Mouse (Mus musculus): ENCODE results near the gene Ssb. TPM values are rescaled to one million over a fixed set of nuclear protein-coding genes. Genes with fewer than 3 reads are reported as not detected.
"Not testable (repeated sequence)": the region's sequence is repeated elsewhere in the genome, so short reads cannot be mapped to it uniquely, and the experiment has no call there.

Ssb gene
- total and polyA plus RNA-seq, 2 experiments from 2014 or later: 51.3 to 285 TPM

- Histone ChIP-seq H3K36me3 (ENCODE audit: insufficient read depth, low read length) (no peaks in the 10 kb centered on the region), H3K4me2 (ENCODE audit: low read depth, low read length, poor library complexity, severe bottlenecking) (no peak overlapping the region), H3K27me3 (ENCODE audit: insufficient read depth, low read length) (no peaks in the 10 kb centered on the region), H3K9me3 (ENCODE audit: low read length) (no peaks in the 10 kb centered on the region), H3K4me1 (ENCODE audit: insufficient read depth, low read length) (no peaks in the 10 kb centered on the region), H3K27ac (ENCODE audit: low read depth, low read length) (no peak overlapping the region), H3K9ac (replicated peaks; ENCODE audit: low read length, poor library complexity, severe bottlenecking) (no peak overlapping the region), H3K4me3 (ENCODE audit: low read depth, low read length) (no peak overlapping the region)
- no peak for DNase-seq (ENCODE audit: low spot score)
- ATAC-seq (ENCODE audit: low FRiP score): no peak
- TF ChIP-seq CTCF (IDR thresholded peaks at IDR 0.05): no peak
- 95% methylated on average over 3 of the region's 3 CpGs for WGBS
Measured at GRCm38 (mm10) chr2:69903541-69903940, 42.2 kb downstream of the Ssb start.

- 86% methylated on average over 4 of the region's 4 CpGs for WGBS
- H3K9me3 ChIP-seq (ENCODE audit: low read length); ATAC-seq (ENCODE audit: low FRiP score); H3K9ac ChIP-seq (replicated peaks; ENCODE audit: low read length, poor library complexity, severe bottlenecking); H3K27me3 ChIP-seq (ENCODE audit: insufficient read depth, low read length); H3K4me3 ChIP-seq (ENCODE audit: low read depth, low read length); H3K27ac ChIP-seq (ENCODE audit: low read depth, low read length); H3K4me1 ChIP-seq (ENCODE audit: insufficient read depth, low read length); H3K36me3 ChIP-seq (ENCODE audit: insufficient read depth, low read length); H3K4me2 ChIP-seq (ENCODE audit: low read depth, low read length, poor library complexity, severe bottlenecking); DNase-seq (ENCODE audit: low spot score): not testable (repeated sequence)
Measured at GRCm38 (mm10) chr2:69907394-69907793, 46.0 kb downstream of the Ssb start.

- Histone ChIP-seq H3K36me3 (ENCODE audit: insufficient read depth, low read length) (peaks cover 7% of the 10 kb centered on the region; the same call in 1 of the 2 replicates), H3K9ac (replicated peaks; ENCODE audit: low read length, poor library complexity, severe bottlenecking) (no peak overlapping the region), H3K4me1 (ENCODE audit: insufficient read depth, low read length) (no peaks in the 10 kb centered on the region), H3K4me2 (ENCODE audit: low read depth, low read length, poor library complexity, severe bottlenecking) (no peak overlapping the region), H3K4me3 (ENCODE audit: low read depth, low read length) (no peak overlapping the region), H3K27me3 (ENCODE audit: insufficient read depth, low read length) (no peaks in the 10 kb centered on the region), H3K27ac (ENCODE audit: low read depth, low read length) (no peak overlapping the region), H3K9me3 (ENCODE audit: low read length) (no peaks in the 10 kb centered on the region)
- DNase-seq (ENCODE audit: low spot score) (no peak), ATAC-seq (ENCODE audit: low FRiP score) (no peak)
- 59% methylated on average over 2 of the region's 2 CpGs for WGBS
- TF ChIP-seq CTCF (IDR thresholded peaks at IDR 0.05): no peak
Measured at GRCm38 (mm10) chr2:69912801-69913200, 51.4 kb downstream of the Ssb start.

GRCm38 (mm10) chr2:69917301-69917700, 55.9 kb downstream of the Ssb start:
- no peak for TF ChIP-seq CTCF (IDR thresholded peaks at IDR 0.05)
- H3K4me1 ChIP-seq (ENCODE audit: insufficient read depth, low read length): no peaks in the 10 kb centered on the region
- no peaks in the 10 kb centered on the region for H3K9me3 ChIP-seq (ENCODE audit: low read length)
- WGBS: 87% methylated on average over 3 of the region's 3 CpGs
- no peak overlapping the region for H3K4me2 ChIP-seq (ENCODE audit: low read depth, low read length, poor library complexity, severe bottlenecking)
- no peaks in the 10 kb centered on the region for H3K27me3 ChIP-seq (ENCODE audit: insufficient read depth, low read length)
- ATAC-seq (ENCODE audit: low FRiP score) (no peak), DNase-seq (ENCODE audit: low spot score) (no peak)
- peaks cover 7% of the 10 kb centered on the region; the same call in 1 of the 2 replicates for H3K36me3 ChIP-seq (ENCODE audit: insufficient read depth, low read length)
- H3K27ac ChIP-seq (ENCODE audit: low read depth, low read length): no peak overlapping the region
- H3K4me3 ChIP-seq (ENCODE audit: low read depth, low read length): no peak overlapping the region
- no peak overlapping the region for H3K9ac ChIP-seq (replicated peaks; ENCODE audit: low read length, poor library complexity, severe bottlenecking)

Other genes starting within 250 kb of the Ssb start
- 17.2 and 25.3 TPM in 2 replicates for gene Bbs5, start 214.4 kb upstream of the Ssb start, total RNA-seq (2014; rRNA removed)
- gene Bbs5, start 214.4 kb upstream of the Ssb start, polyA plus RNA-seq (2015; fragmentation: Nextera tagmentation; extraction: Ambion mirVana): 27.3 and 28.4 TPM in 2 replicates
- not detected in 2 replicates for gene Klhl41, start 191.4 kb upstream of the Ssb start, total RNA-seq (2014; rRNA removed)
- 0.11 TPM in 1 of 2 replicates, not detected in the other for gene Klhl41, start 191.4 kb upstream of the Ssb start, polyA plus RNA-seq (2015; fragmentation: Nextera tagmentation; extraction: Ambion mirVana)
- 22.6 and 25.0 TPM in 2 replicates for gene Fastkd1, start 148.0 kb upstream of the Ssb start, total RNA-seq (2014; rRNA removed)
- gene Fastkd1, start 148.0 kb upstream of the Ssb start, polyA plus RNA-seq (2015; fragmentation: Nextera tagmentation; extraction: Ambion mirVana): 12.6 and 13.8 TPM in 2 replicates
- gene Ppig, start 139.0 kb upstream of the Ssb start, total RNA-seq (2014; rRNA removed): 13.6 and 20.7 TPM in 2 replicates
- 119 and 140 TPM in 2 replicates for gene Ppig, start 139.0 kb upstream of the Ssb start, polyA plus RNA-seq (2015; fragmentation: Nextera tagmentation; extraction: Ambion mirVana)
- gene Ccdc173, start 72.0 kb upstream of the Ssb start, total RNA-seq (2014; rRNA removed): 0.99 and 1.1 TPM in 2 replicates
- 1.4 and 2.0 TPM in 2 replicates for gene Ccdc173, start 72.0 kb upstream of the Ssb start, polyA plus RNA-seq (2015; fragmentation: Nextera tagmentation; extraction: Ambion mirVana)
- gene Phospho2, start 71.9 kb upstream of the Ssb start, total RNA-seq (2014; rRNA removed): 29.7 and 31.8 TPM in 2 replicates
- 31.6 and 33.4 TPM in 2 replicates for gene Phospho2, start 71.9 kb upstream of the Ssb start, polyA plus RNA-seq (2015; fragmentation: Nextera tagmentation; extraction: Ambion mirVana)
- 147 and 164 TPM in 2 replicates for gene Klhl23, start 39.6 kb upstream of the Ssb start, total RNA-seq (2014; rRNA removed)
- 84.1 and 99.2 TPM in 2 replicates for gene Klhl23, start 39.6 kb upstream of the Ssb start, polyA plus RNA-seq (2015; fragmentation: Nextera tagmentation; extraction: Ambion mirVana)
- 8.6 and 10.2 TPM in 2 replicates for gene Mettl5, start 24.1 kb downstream of the Ssb start, total RNA-seq (2014; rRNA removed)
- 30.4 and 34.1 TPM in 2 replicates for gene Mettl5, start 24.1 kb downstream of the Ssb start, polyA plus RNA-seq (2015; fragmentation: Nextera tagmentation; extraction: Ambion mirVana)
- gene Ubr3, start 35.7 kb downstream of the Ssb start, total RNA-seq (2014; rRNA removed): 37.9 and 62.1 TPM in 2 replicates
- 15.4 and 20.9 TPM in 2 replicates for gene Ubr3, start 35.7 kb downstream of the Ssb start, polyA plus RNA-seq (2015; fragmentation: Nextera tagmentation; extraction: Ambion mirVana)
- gene Myo3b, start 177.6 kb downstream of the Ssb start, total RNA-seq (2014; rRNA removed): 0.44 and 1.1 TPM in 2 replicates
- gene Myo3b, start 177.6 kb downstream of the Ssb start, polyA plus RNA-seq (2015; fragmentation: Nextera tagmentation; extraction: Ambion mirVana): 0.14 and 0.32 TPM in 2 replicates